Mouse (Mus musculus) mesoderm, embryonic 11.5 days (tissue): ENCODE data around the gene Acox3.
A peak's percentile ranks its signal among the peaks of the same experiment; 100 is the strongest.

Source experiments
- DNase-seq: peaks from one replicate; pipeline ENCODE4 v3.0.0-alpha.2; 2012; ENCODE audit warnings: low read depth, low spot score

The Acox3 gene

DNA sequence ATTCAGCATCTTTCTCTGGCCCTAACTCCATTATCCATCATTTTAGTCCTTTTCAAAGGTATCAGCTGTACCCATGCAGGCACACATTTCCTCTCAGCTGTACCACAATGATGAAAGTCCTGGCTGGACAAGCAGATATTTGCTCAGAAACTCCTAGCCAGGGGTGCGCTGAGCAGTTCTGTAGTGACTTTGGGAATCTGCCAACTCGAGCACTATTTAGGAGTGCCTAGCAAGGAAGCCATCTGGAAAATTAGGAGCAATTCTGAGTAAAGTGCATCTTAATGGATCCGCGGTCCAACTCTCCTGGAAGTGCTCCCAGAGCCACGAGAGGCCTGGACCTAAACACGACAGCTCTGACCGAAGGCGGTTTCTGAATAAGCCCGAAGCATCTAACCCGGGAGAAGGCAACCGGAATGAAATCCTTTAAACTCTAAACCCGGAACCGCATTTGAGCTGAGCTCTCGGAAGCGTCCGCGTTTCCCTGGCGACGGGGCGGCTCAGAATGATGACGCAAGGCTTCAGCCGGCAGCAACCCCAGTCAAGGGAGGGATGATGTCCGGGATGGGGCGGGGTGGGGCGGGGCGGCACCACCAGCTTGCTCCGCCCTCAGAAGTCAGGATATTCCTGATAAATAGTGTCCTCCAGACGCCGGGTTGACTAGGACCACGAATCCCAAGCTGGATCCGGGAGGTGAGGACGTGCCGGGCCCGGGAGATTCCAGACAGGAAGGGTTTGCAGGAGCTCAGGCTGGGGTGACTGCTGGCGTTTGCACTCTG, at the start of gene Acox3:
Acox3 (plus strand) TSS at position 596 of the 776 bp plus-strand sequence.
- DNase-seq = peak; percentile 95

GRCm38 (mm10) chr5:35536271-35536670, 46.6 kb upstream of the Acox3 start:
- DNase-seq = no peak

- no peak for DNase-seq
These were observed 45.4 kb upstream of the Acox3 start for GRCm38 (mm10) chr5:35537474-35537873.

GRCm38 (mm10) chr5:35538022-35538421, 44.8 kb upstream of the Acox3 start:
- DNase-seq = no peak

DNA sequence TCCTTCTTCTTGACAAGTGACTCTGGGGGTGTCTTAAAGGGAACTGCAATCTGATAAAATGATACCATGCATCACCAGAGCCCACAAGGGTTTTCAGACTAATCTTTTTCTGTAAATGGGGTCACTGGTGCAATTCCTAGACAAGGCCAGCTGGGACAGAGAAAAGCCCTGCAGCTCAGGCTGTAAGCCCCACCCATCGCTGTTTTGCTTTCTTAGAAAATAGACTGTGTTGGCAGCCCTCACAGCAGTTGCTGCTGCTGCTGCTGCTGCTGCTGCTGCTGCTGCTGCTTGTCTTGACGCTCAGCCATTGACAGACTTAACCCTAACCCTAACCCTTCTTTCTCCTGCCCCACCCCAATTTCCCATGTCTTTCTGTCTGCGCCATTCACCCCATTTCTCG, 43.3 kb upstream of the Acox3 start:
- no peak for DNase-seq

DNA sequence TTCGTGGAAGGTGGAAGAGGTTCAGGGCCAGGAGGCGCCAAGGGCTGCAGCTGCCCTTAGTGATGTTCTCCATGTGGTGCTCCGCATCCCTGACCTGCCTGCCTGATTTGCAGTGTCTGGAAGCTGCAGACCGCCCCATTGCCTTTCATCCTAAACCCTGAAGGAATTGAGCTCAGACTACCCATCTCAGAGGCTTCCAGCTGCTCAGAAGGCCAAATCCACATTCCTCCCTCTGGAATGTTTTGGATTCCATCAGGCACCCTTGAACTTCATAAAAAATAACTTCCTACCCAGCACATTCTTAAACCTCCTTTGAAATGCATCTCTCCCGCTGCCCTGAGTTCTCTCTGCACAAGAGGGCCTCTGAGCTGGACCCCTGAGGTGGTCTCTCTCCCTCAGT, 42.3 kb upstream of the Acox3 start:
- peak; percentile 72 for DNase-seq

- no peak for DNase-seq
These were observed 41.6 kb upstream of the Acox3 start for GRCm38 (mm10) chr5:35541059-35541790.

DNA sequence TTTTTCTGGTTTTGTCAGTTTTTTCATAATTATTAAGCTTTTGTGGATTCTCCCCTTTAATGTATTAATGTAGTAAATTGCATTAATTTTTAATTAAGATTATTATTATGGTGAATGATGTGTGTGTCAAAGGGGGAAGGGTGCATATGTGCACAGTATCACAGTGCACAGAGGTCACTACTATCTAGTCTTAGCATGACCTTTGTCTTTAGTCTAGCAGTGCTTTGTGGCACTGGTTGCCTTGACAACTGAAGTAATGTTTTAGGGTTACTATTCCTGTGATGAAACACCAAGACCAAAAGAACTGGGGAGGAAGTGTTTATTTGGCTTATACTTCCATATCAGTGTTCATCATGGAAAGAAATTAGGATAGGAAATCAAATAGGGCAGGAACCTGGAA, 36.7 kb upstream of the Acox3 start:
- DNase-seq = no peak

DNA sequence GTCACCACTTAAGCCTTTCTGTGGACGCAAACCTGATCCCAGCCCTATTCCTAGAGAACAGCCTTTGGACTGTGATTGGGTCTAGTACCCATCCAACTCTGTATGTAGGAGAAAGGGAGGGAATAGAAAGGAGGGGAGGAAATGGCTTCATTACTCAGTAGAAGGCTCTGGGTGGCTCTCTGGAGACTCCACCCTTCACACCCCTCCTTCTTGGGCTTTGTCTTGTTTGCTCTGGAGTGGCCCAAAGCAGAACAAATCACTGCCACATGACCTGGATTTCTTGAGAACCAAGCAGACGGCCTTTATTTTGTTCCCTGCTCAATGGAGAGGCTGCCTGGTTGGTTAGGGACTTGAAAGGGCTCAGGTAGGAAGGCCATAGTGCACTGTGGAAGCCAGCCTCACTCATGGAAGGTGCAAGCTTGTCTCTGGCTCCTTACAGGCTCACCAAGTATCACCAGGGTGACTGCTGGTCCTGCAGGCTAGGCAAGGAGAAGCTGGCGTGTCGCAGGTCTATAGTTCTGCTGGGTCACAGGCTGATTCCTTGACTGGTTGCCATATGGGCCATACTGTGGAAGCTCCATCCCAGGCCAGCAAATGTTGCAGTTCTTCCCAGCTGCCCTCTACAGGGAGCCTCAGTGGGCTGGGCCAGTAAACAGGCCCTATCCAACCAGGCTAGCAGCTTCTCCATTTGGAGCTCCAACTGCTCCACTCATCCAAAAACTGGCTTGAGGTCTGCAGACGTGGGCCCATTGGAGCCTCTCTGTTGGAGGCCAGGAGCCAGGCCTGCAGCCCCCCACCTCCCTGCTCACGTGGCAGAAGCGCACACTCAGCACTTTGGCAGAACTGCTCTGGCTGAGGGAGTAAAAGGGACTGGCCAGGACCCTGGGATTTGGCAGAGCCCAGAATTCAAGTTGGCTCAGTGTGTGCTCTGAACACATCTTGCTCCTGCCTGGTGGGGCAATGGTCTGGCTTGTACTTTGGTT, 30.7 kb upstream of the Acox3 start:
- no peak for DNase-seq

DNA sequence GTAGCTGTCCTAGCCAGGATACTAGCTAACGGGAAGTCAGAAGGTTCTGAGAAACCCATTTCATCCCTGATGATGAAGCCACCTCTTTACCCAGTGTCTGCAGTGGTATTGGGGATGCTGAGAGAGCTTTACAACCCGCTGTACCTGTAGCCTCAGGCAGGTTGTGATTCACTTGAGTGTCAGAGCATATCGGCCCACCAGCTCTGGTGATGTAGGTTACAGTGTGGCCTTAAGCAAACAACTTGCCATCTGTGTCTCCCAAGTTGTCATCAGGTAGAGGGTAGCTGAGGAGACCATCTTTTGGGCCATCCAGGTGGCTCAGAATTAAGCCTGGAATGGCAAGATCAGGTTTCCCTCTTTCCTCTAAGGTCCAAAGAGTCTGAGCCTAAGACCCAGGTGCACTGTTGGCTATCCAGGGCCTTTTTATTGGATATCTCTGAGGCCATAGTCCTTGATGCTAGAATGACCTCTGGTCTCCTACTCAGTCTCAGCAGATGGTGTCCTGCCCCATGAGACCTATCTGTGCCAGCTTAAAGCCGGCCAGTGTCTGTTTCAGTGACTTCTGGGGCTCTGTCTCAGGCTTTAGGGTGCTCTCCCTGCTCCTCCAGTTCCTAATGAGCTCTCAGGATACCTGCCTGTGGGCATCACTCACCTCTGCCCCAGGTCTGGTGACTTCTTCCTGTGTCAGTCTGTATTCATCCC, 29.9 kb upstream of the Acox3 start:
- no peak for DNase-seq

- no peak for DNase-seq
These were observed 26.4 kb upstream of the Acox3 start for GRCm38 (mm10) chr5:35556393-35556792.

DNA sequence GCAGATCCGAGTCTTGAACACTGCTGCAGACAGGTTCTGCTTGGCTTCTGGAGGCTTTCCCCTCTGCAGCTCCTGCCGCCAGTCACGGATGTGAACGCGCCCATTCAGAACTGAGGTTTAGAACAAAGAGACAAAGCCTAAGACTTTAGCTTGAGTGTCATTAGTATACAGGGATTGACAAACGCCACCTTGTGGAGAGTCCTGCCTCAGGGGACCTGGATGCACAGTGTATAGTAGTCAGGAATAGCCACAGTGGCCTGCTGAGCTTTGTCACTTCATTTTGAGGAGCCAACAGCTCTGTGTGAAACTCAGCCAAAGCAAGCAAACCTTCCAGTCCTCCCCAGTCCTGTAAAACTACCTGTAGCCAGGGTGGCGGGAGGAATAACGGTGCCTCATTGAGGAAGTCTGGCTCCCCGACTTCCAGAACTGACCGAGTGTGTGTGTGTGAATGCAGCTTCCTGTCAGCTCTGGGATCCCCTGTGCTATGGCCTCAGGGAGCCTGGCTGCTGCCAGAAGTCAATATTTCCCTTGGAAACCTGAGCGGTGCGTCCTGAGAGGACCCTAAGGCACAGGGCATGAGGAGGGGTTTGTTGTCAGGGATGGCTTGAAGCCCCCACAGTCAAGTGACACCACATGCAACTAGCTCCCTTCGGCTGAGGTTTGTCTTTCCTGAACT, 24.8 kb upstream of the Acox3 start:
- DNase-seq = no peak

GRCm38 (mm10) chr5:35559447-35559846, 23.4 kb upstream of the Acox3 start:
- no peak for DNase-seq

DNA sequence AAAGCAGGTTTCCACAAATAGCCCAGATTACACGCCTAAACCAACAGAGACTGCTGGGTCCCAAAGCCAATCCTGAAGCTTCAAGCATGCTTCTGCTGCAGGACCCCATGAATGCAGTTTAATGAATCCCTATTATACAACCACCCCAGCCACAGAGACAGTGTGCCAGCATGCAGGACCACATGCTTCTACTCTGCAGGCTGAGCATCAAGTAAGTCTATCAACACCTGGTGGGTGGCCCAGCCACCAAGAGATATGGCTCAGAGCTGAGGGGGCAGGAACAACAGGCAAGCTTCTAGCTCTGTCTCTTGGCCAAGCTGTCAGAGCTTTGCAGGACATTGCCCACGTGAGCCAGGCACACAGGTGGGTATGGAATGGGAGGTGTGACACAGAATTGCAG, 20.2 kb upstream of the Acox3 start:
- DNase-seq = no peak

DNA sequence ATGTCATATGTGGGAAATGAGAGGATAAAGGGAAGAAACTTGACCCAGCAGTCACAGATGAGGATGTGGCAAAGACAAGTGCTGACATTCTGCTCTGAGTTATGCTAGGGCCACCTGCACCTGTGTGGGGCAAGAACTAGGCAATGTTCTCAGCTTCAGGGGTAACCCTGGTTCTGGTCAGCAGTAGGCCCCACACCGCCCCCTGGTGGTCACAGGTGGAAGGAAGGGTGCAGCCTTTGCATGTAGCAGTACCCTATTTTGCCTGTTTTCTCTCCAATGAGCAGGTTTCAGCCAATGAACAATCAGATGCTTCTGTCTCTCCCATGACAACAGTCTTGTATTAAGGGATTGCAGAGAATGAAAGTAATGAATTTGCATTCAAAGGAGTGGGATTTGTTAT, 19.4 kb upstream of the Acox3 start:
- DNase-seq = peak; percentile 80

DNA sequence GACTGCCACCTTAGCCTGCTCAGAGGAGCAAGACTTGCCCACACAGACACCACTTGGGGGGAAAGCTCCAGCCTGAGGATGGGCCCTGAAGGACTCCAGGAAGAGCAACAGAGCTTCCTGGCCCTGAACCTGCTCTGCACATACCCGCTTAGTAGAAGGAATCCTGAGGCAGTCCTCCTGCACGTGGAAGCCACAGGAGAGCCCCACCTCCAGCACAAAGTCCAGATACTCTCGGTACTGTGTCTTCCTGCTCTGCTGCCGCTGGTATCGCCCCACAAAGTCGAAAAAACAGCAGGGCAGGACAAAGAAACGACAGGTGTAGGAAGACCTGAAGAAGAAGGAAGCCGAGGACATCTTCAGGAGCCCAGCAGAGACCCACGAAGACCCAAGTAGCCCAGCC, 17.6 kb upstream of the Acox3 start:
- DNase-seq = no peak

- no peak for DNase-seq
These were observed 16.2 kb upstream of the Acox3 start for GRCm38 (mm10) chr5:35566632-35567031.

DNA sequence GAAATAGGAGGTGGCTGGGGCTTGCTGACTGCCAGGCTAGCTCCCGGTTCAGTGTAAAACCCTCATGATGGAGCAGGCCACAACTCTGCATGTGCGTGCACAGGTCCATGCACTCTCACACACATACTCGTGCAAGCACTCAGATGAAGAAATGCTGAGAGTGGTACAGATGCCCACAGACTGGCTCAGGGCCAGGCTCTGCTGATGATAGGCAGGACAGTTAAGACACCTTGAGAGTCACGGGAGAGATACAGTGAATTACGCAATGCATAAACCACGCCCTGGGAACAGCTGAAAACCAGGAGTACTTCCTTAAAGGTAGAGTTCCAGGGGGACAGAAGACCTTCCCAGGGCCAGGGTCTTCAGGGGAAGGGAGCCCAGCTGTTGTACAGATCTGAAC, 11.3 kb upstream of the Acox3 start:
- no peak for DNase-seq

GRCm38 (mm10) chr5:35574653-35575599, 7.9 kb upstream of the Acox3 start, which contains the start of gene Trmt44:
TSS of gene Trmt44 (minus strand) at chr5:35575070.
- DNase-seq = peak; percentile 94
